Mouse (Mus musculus) gastrocnemius, postnatal 14 days (tissue): Measurements from ENCODE around the gene Fbxo30. TPM values are rescaled to one million over a fixed set of nuclear protein-coding genes. Genes with fewer than 3 reads are reported as not detected.
"Not testable (repeated sequence)": the region's sequence is repeated elsewhere in the genome, so short reads cannot be mapped to it uniquely, and the experiment has no call there.

Source experiments
- DNase-seq: peaks from one replicate; pipeline ENCODE4 v3.0.0; 2021; ENCODE audit warnings: mixed read lengths
- intact Hi-C: fragments of 180-260 bp; cut with DNase I; formaldehyde crosslinking; loops from one replicate; pipeline ENCODE4 v1.15.1; 2025; ENCODE audit warnings: low total_unique reads
- long read RNA-seq, 2 experiments: library from polyadenylated mRNA; stranded (forward); transcript quantifications; one replicate each; pipeline ENCODE4 v2.0.0; 2021
- total RNA-seq, 2 experiments: library from RNA; stranded (reverse); gene quantifications; 2 replicates each; pipeline ENCODE4 v1.2.3; 2021

Fbxo30 gene
- total RNA-seq = 10 to 100 TPM; 10.8 to 12.7 TPM
- long read RNA-seq, experiment 1, full-length matches to known transcripts = 10 of 13 reads
- long read RNA-seq, experiment 1, partial matches to known transcripts = 2 of 13 reads
- long read RNA-seq, experiment 1, other reads (novel, unspliced or antisense) = 1 of 13 reads
- long read RNA-seq, experiment 2, full-length matches to known transcripts = 10 of 12 reads
- long read RNA-seq, experiment 2, partial matches to known transcripts = 2 of 12 reads
- long read RNA-seq, experiment 2, other reads (novel, unspliced or antisense) = 0 of 12 reads

DNA sequence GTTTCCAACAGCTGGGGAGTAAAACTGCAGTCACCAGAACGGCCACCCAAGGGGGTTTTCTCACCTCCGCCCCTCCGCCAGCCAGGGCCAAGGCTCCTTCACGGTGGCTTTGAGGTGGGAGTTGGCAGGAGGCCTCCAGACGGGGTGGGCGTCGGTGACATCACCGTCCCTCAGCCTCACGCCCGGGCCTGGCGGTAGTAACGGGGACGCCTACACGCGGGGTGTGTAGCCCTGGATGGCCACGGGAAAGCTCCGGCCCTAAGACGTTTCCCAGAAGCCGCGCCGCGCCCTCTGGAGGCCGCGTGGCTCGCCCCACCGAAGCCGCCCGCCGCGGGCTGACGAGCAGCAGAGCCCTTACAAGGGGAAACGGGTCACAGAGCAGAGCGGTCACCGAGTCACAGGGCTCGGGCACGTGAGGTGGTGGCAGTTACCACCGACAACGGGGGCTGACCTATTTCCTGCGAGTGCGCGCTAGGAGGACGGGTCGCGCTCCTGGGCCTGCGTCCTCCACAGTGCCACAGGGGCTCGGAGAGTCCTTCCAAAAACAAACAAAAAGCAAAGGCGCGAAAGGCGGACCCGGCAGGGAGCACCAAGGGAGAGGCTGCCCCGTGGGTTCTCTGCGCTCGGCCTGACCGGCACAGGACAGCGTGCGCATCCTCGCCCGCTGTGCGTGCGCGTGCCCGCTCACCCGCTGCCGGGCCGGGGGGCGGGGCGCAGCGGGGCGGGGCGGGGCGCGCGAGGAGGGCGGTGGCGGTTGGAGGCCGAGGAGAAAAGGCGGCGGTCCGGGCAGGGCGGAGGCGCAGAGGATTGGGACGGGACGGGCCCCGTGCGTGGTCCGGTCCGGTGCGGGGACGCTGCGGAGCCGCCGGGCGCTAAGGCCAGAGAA is at the start of gene Fbxo30:
Fbxo30 (plus strand) TSS at position 753 of the 886 bp plus-strand sequence.
- peak; percentile 92 for DNase-seq
- intact Hi-C loops = loop anchor here (5.0 kb wide), 1 partner anchor 61 kb away; the partner anchor contains the start of gene Epm2a

DNA sequence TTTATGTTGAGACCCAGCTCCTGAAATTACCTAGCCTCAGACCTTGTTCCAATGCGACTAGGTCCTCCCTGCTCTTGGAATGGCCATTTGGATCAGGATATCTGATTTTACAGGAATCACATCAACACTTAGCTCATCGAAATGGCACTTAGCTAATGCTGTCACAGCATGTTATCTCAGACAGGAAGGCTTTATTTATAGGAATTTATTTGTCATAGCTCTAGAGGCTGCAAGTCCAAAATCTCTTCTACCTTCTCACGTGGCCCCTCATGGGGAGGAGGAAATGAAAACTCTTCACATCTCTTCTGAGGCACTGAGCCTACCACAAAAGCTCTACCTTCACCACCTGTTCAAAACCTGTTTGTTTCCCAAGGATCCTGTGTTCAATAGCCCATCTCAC is 47.9 kb upstream of the Fbxo30 start:
- no peak for DNase-seq
- intact Hi-C loops = no loop called here

DNA sequence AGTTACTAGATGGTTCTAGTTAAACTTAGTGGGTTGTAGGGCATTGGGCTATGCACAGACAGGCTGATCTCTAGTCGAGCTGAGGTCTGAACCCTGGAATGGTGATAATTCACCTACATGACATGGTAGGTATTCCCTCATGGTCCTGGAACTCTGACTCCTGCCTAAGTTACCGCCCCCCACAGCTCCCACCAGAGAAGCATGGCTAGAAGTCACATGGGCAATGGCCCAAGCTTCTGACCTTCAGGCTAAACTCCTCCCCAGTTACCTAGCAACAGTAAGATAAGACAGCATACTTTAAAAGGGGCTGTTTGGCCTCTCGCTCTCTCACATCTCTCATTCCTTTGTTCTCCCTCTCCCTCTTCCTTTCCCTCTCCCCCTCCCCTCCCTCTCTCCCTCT is 38.1 kb upstream of the Fbxo30 start:
- DNase-seq = not testable (repeated sequence)

DNA sequence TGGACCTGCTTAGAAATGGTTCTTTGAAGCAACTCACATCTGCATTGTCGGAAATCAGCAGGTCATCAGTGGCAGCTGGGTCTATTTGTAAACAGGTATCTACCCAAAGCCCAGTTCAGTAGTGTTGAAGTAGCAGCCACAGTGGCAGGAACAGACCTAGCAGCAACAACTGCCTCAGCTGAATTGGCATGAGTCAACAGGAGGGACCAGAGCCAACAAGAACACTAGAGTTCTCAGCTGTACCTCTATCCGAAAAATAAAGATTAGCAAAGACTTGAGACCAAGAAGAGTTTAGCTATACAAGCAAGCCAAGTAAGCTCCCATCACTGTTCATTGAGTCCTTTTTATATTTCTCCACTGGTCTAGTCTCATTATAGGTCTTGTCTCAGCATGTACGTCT is 32.9 kb upstream of the Fbxo30 start:
- intact Hi-C loops = no loop called here

More for the DNA sequence above, 38.1 kb upstream of the Fbxo30 start:
- intact Hi-C loops = not testable (repeated sequence)

DNA sequence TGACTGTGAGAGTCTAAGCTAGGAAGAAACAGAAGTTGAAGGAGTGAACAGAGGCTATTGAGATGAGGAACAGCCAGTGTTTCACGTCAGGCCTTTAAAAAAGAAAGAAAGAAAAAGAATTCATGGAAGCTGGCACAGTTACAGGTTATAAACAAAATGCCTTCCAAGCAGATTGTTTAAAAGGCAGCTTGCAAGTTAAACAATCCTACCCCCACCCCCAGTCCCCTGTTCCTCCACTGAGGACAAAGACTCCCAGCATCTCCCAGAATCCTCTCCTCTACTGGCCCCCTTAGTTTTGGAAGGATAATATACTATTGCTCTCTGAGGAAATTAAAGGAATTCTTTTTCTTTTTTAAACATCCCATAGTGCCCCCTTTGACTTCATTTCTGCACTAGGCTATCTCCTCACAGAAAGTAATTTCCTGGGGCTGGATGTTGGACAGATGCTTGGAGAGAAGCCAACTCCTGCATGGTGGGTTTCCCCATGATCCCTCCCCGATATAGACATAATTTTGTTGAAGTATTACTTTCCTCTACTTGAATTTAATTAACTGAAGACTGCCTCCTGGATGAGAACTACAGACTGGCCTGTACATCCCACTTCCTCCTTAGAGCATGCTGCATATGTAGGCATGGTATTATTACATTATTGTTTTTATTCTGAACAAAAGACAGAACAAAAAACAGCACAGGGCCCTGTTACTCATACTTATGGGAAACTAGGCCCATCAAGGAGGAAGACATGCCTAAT is 30.7 kb upstream of the Fbxo30 start:
- DNase-seq = no peak
- intact Hi-C loops = no loop called here

More for the DNA sequence above, 32.9 kb upstream of the Fbxo30 start:
- no peak for DNase-seq

DNA sequence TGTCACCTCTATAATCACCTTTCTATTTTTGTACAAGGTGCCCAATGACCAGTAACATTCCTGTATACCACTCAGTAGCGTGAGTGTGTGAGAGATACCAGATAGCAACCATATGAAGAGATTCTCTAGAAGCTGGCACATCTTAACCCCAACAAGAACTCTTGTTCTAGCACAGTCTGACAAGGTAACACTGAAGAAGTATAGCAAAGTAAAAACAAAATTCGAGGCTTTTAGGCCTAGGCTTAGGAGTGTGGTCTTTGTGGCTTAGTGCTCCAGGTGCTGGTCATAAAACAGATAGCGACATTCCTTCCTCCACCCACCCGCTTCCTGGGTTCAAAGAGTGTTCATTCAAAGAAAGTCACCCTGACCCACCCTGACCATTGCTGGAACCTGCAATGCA is 27.5 kb upstream of the Fbxo30 start:
- DNase-seq, intact Hi-C loops: not testable (repeated sequence)

DNA sequence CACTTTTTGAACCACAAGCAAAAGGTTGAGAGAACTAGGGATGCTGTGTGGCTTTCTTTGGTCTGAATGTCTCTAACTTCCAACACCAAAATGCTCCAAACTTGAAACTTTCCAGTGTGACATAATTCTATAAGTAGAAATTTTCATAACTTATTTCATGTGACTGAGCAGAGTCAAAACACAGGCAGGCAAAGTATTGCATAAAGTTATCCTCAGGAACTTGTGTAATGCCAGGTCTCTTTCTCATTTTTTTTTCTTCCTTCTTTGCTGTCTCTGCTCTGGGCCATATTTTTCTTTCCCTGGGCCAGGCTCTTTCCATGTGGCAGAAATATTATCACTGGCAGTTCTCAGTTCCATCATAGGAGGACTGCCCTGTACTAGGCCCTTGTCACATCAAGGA is 21.0 kb upstream of the Fbxo30 start:
- DNase-seq = no peak
- intact Hi-C loops = no loop called here

DNA sequence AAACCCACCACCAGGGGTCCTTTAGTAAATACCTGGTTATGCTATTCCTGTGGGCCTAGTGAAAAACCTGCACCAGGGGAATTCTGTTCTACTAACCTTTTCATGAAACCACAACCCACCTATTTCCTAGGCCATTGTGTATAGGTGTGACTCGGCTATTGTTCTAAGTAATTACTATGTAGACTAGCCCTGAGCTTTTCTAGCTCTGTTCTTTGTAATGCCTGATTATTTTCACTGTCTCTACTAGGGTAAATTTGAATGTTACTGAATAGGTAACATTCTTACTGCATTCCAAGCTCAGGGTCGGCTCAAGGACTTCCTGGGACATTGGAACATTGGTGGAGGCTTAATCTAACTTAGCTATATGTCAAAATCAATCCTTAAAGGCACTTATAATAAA is 18.8 kb upstream of the Fbxo30 start:
- intact Hi-C loops, DNase-seq: not testable (repeated sequence)

DNA sequence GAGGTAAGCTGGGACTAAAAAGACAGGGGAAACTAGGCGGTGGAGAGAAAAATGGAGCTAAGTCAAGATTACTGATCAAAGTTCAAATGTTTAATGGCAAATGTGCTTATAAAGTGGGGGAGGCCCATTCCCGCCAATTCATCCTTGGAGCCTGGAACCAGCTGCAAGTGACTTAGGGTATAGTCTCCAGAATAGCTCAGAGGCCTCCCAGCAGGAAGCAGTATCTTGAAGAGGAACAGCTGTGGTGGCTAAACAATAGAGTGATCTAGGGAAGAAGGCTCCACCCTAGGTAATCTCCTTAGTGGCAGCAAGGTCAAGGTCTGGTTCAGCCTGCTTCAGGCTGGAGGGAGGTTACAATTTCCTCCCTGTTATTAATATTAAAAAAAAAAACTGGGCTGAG is 17.3 kb upstream of the Fbxo30 start:
- DNase-seq, intact Hi-C loops: not testable (repeated sequence)

DNA sequence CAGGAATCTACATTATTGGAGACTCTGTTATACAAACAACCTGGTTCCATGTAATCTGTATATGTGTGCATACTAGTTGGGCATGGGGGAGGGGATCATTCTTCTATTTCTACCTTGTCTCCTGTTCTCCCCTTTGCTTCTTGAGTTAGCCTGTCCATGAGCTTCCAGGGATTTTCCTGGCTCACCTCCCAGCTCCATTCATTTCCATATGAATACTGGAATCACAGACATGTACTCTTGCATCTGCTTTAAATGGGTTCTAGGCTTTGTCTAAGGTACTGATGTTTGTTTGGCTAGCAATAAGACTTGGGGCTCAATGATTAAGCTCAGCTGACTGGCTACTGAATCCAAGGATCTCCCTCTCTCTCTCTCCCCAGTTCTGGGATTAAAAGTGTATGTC is 12.0 kb upstream of the Fbxo30 start:
- intact Hi-C loops = no loop called here
- DNase-seq = no peak

DNA sequence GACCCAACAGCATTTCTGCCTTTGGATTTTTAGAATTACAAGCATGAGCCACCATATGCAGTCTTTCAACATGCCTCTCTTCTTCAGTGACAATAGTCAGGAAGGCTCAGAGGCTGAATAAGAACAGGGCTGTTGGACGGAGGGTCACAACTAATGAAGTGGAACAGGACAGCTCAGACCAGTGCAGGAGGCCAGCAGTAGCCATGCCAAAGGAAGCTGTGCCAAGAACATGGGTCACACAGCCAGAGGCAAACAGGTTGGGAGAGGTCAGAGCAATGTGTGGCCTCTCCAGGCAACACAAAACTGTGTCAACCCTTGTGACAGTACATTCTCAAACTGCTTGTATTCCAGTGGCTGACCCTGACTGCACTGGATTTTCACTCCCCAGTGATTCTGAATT is 6.7 kb upstream of the Fbxo30 start:
- intact Hi-C loops = loop anchor here (10.0 kb wide), 1 partner anchor 70 kb away; no protein-coding TSS in a partner anchor
- DNase-seq = peak; percentile 56

DNA sequence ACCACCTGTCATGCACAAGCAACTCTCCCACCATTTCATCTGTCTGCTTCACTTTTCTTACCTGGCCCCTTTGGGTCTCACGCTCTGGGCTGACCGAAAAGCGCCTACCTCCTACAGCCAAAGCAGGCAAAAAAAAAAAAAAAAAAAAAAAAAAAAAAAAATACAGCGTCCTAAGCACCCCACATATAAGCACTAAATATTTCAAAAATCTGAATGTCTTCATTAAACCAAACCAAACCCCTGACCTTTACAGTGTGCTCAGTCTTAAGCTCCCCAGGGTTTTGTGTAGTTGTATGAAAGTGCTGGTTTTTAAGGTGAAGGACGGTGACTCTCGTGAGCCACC is 924 bp upstream of the Fbxo30 start:
- DNase-seq = no peak
- intact Hi-C loops = loop anchor here (5.0 kb wide), 1 partner anchor 62 kb away; the partner anchor contains the start of gene Epm2a

DNA sequence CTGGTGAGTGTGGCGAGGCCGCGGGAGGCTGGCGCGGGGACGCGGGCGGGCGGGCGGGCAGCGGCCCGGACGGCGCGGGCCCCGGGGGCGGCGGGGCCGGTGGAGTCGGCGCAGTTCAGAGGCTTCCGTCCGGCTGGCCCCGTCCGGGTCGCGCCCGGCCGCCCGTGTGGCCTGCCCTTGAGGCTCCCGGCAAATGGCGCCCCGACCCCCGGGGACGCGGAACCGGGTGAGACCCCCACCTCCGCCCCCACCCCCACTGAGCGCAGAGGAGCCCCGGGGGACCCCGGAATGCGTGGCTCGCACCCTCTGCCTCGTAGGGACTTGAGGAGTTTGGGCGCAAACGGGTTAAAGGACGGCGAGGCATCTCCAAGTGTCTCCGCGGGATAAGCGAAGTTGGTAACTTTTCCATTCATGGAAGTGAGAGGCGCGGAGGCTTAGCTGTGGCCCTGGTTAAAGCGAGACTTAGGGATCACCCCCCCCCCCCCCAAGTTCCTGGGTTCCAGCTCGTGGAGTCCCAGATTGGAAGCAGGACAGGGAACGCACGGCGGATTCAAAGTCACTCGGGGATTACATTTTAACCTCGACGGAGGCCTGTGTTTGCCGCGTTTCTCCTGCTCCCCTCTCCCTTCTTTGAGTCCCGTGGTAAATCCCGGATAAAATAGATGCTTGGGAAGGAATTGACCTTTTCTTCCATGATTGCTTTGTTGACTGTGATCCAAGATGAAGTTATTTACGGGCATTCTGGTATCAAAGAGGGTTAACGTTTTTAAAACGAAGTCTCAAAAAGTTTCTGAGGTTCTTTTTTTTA is 572 bp downstream of the Fbxo30 start:
- no peak for DNase-seq
- intact Hi-C loops = loop anchor here (5.0 kb wide), 1 partner anchor 61 kb away; the partner anchor contains the start of gene Epm2a

DNA sequence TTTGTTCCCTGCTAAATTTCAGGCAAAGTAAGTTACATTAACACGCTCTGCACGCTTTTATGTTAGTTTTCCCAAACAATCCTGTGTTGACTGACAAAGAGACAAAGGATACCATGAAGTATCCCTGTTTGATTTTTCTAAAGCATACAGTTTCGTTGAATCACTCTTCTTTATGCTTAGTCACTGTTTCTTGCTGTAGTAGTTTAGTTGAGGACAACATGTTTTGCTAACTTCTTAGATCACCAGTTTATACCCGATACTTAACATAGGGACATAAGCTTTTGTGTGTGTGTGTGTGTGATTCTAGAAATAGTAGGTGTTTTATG is 1.1 kb downstream of the Fbxo30 start:
- no peak for DNase-seq
- intact Hi-C loops = loop anchor here (5.0 kb wide), 1 partner anchor 60 kb away; the partner anchor contains the start of gene Epm2a

DNA sequence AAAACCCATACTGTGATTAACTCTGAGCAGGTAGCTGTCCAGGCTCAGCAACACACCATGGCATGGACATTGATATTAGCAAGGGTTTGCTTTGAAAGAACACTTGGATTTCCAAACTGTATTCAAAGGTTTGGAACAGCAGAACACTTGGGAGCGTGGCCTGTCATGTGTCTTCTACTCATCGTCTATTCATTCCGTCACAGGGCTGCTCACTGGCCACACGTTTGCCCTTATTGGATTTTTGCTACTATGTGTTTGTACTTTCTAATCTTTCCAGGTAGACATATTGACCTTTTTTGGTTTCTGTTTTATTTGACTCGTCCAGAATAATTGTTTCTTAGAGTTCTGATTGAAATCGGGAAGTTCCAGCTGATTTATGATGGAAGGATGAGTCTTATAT is 17.3 kb downstream of the Fbxo30 start:
- DNase-seq = no peak
- intact Hi-C loops = no loop called here

DNA sequence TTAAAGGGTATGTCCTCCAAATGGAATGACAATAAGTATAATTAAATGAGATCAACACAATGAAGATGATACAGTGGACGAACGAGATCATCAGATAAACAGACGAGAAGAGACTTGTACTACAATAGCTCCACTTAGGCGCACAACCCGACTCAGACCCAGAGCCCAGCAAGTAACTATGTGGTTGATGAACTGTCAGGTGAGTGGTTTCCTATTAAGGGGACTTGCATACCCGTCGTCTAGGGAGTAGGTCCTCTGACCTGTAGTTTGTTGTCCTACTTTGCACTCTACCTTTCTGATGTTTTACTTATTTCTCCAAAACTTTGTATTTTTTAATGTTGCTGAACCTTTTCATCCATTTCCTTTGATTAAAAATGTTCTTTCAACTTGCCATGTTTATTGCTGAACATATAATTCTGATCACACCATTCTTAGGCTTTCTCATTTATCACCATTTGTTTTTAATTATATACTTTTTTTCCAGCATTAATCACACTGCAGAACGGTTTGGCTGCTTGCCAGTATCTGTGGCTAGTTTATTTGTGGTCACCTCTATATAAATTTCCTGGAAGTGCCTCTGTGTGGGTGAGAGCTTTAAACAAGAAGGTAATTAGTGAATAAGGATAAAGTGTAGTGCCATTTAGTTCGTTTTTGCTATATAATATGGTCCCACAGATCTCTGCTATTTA is 24.4 kb downstream of the Fbxo30 start:
- intact Hi-C loops = no loop called here
- DNase-seq = no peak

DNA sequence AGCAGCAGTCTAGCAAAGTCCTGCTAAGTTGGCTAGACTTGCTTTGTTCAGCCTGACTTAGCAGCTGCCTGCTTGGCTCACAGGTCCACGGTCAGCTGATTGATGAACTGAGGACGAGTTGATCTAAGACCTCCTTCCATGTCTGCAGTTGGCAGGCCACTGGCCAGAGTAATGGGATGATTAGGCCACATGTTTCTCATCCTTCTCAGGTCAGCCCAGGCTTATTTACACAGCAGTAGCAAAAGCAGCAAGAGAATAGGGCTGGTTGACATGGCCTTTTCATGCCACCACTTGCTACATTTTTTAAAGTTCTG is 24.9 kb downstream of the Fbxo30 start:
- intact Hi-C loops = no loop called here

DNA sequence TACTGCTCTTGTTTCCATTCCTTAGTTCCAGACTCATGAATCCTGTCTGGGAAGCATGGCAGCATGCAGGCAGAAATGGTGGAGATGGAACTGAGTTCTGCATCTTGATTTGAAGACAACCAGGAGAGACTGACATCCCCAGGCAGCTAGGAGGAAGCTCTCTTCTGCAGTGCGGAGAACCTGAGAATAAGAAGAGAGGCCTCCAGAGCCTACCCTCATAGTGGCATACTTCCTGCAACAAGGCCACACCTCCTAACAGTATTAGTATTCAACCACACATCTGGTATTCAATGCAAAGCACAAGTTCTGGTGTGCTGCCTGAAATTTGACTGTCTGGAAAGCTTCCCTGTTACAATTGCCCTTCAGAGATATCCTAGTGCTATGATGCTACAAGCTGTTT is 28.7 kb downstream of the Fbxo30 start:
- intact Hi-C loops = no loop called here
- no peak for DNase-seq

More for the DNA sequence above, 24.9 kb downstream of the Fbxo30 start:
- DNase-seq = peak; percentile 48

DNA sequence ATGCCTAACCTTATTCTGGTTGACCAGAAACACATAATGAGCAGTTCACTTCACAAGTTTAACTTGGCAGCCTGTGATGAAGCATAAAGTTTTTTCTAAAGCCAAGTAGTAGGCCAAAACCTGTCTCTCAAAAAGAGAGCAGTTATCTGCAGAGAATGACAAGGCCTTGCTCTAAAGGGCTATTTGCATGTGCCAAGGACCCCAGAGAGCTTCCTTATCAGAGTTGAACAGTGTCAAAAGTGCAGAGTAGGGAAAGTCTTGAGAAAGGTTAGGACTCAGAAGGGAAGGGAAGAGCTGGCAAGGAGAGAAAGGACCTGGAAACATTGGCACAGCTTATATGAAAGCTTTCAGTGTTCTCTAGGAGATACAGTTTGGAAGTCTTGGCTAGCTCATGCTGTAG is 29.4 kb downstream of the Fbxo30 start:
- DNase-seq = no peak

More for the DNA sequence above, 29.4 kb downstream of the Fbxo30 start:
- intact Hi-C loops = no loop called here
